Mouse (Mus musculus): Measurements from ENCODE around the gene Fgfr2. TPM values are rescaled to one million over a fixed set of nuclear protein-coding genes. Genes with fewer than 3 reads are reported as not detected.
"Not testable (repeated sequence)": the region's sequence is repeated elsewhere in the genome, so short reads cannot be mapped to it uniquely, and the experiment has no call there.

Fgfr2 gene
- polyA plus RNA-seq, 1 experiment from 2014 or later, result 93.4 TPM

DNA sequence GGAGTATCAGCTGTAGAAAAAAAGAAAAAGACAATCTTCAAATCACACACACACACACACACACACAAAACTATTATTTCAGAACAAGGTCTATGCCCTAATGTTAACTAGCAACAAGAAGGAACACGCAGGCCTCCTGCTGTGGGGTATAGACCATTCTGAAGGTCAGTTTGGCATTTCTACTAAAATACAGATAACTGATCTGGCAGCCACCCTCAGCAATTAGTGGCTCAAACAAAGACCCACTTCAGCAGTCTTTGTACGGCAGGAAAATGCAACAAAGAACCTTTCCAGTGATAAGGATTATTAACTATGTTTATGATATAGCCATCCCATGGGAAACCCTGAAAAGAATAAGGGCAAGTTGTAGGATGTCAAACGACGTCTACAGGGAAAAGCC, 2586.1 kb downstream of the Fgfr2 start:
- H3K27me3 ChIP-seq (ENCODE audit: control insufficient read depth, insufficient read depth, low read length), result no peaks in the 10 kb centered on the region
- peaks cover 19% of the 10 kb centered on the region for H3K36me3 ChIP-seq (ENCODE audit: control insufficient read depth, insufficient read depth, low read length)
- no peak for ATAC-seq (ENCODE audit: insufficient read depth, low FRiP score)
- 68% methylated on average over 4 of the region's 4 CpGs for whole genome bisulfite sequencing
- no peak overlapping the region for H3K4me2 ChIP-seq (ENCODE audit: low read depth, low read length)
- no peaks in the 10 kb centered on the region for H3K9me3 ChIP-seq (replicated peaks; ENCODE audit: control insufficient read depth, low read length)
- H3K4me1 ChIP-seq (ENCODE audit: control insufficient read depth, insufficient read depth, low read length), result no peaks in the 10 kb centered on the region
- H3K27ac ChIP-seq (ENCODE audit: low read length), result no peak overlapping the region
- no peak overlapping the region for H3K9ac ChIP-seq (ENCODE audit: low read length)
- no peak overlapping the region for H3K4me3 ChIP-seq (replicated peaks; ENCODE audit: low read length)

DNA sequence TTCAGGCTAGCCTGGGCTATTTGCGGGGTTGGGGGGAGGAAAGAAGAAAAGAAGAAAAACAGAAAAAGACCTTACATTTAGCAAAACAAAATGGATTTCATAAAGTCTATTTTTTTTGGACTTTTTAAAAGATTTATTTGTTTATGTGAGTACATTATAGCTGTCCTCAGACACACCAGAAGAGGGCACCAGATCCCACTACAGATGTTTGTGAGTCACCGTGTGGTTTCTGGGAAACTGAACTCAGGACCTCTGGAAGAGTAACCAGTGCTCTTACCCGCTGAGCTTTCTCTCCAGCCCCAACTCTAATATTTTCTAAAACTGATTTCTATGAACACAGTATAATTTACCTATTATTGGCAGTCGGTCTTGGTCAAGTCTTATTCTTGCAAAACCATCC, 2588.0 kb downstream of the Fgfr2 start:
- WGBS, result 84% methylated on average over 4 of the region's 4 CpGs
- peaks cover 28% of the 10 kb centered on the region for H3K36me3 ChIP-seq (ENCODE audit: control insufficient read depth, insufficient read depth, low read length)

DNA sequence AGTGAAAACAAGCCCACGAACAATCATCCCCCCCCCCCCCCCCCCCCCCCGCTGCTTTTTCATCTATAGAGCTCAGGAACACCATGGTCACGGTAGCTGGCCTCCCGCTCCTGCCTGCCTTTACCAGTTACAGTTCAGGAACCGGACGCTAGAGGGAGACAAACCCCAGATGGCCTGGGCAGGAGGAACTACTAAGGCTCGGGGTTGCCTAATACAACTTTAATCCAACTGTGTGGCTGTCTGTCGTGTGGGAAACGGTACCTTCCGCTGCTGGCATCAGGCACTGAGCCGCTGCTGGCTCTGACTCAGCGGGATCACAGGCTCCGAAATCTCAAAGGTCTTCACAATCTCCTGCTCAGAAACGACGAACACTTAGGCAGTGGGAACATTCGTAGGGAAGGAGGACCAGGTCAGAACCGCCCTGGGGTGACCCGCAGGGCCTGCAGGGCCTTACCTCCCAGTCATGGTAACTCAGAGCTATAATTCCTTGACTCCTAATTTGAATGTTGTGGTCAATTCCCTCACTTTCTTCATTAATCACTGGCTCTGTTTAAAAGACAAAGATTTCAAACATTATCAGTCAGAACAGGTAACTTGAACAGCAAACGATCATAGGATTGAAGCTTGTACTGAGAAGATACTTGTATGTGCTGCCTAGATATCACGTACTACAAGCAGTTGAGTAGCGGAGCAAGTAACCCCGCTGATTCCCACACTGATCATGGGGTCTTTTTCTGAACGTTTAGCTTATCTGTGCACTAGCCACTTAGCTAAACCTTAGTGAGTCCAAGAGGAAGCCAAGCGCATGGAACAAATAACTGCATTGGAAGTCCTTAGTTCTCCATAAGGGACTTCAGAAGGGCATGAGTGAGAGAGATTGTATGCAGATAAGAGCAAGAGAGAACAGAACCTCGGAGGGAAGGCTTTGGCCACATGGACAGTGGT, 2589.6 kb downstream of the Fgfr2 start:
- H3K36me3 ChIP-seq (ENCODE audit: control insufficient read depth, insufficient read depth, low read length), result peaks cover 21% of the 10 kb centered on the region
- no peaks in the 10 kb centered on the region for H3K9me3 ChIP-seq (replicated peaks; ENCODE audit: control insufficient read depth, low read length)
- H3K27me3 ChIP-seq (ENCODE audit: control insufficient read depth, insufficient read depth, low read length), result no peaks in the 10 kb centered on the region
- peak; percentile 85 for ATAC-seq (ENCODE audit: insufficient read depth, low FRiP score)
- 0 out of 2 replicates have a peak overlapping the region, but pooled peaks have one; percentile 46 for H3K27ac ChIP-seq (ENCODE audit: low read length)
- 47% methylated on average over 24 of the region's 25 CpGs for WGBS
- no peak overlapping the region for H3K9ac ChIP-seq (ENCODE audit: low read length)
- no peaks in the 10 kb centered on the region for H3K4me1 ChIP-seq (ENCODE audit: control insufficient read depth, insufficient read depth, low read length)
- H3K4me3 ChIP-seq (replicated peaks; ENCODE audit: low read length), result no peak overlapping the region
- H3K4me2 ChIP-seq (ENCODE audit: low read depth, low read length), result no peak overlapping the region

More for the DNA sequence above, 2588.0 kb downstream of the Fgfr2 start:
- ATAC-seq (ENCODE audit: insufficient read depth, low FRiP score), result no peak
- Histone ChIP-seq H3K4me3 (replicated peaks; ENCODE audit: low read length) (no peak overlapping the region), H3K9me3 (replicated peaks; ENCODE audit: control insufficient read depth, low read length) (no peaks in the 10 kb centered on the region), H3K4me2 (ENCODE audit: low read depth, low read length) (no peak overlapping the region), H3K4me1 (ENCODE audit: control insufficient read depth, insufficient read depth, low read length) (no peaks in the 10 kb centered on the region), H3K9ac (ENCODE audit: low read length) (no peak overlapping the region), H3K27me3 (ENCODE audit: control insufficient read depth, insufficient read depth, low read length) (no peaks in the 10 kb centered on the region), H3K27ac (ENCODE audit: low read length) (no peak overlapping the region)

DNA sequence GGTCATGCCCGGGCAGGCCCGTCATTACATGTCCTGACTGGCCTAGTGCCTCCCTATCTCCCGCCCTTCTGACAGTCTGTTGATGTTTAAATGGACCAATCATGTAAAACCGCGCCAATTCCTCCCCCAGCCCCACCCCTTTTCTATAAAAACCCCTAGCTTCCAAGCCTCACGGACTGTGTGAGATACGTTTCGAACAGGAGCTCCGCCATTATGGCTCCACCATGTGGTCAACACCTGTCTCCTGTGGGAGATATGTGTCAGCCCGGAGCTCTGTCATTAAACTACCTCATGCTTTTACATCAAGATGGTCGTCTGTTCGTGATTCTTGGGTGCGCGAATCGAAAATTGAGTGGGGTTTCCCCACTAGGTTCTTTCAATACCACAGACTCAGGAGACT, 2592.0 kb downstream of the Fgfr2 start:
- not testable (repeated sequence) for H3K4me2 ChIP-seq (ENCODE audit: low read depth, low read length); H3K27me3 ChIP-seq (ENCODE audit: control insufficient read depth, insufficient read depth, low read length); H3K9me3 ChIP-seq (replicated peaks; ENCODE audit: control insufficient read depth, low read length); ATAC-seq (ENCODE audit: insufficient read depth, low FRiP score); H3K27ac ChIP-seq (ENCODE audit: low read length); H3K4me1 ChIP-seq (ENCODE audit: control insufficient read depth, insufficient read depth, low read length); H3K9ac ChIP-seq (ENCODE audit: low read length); H3K4me3 ChIP-seq (replicated peaks; ENCODE audit: low read length)
- H3K36me3 ChIP-seq (ENCODE audit: control insufficient read depth, insufficient read depth, low read length), result peaks cover 21% of the 10 kb centered on the region
- WGBS, result 93% methylated on average over 14 of the region's 15 CpGs

DNA sequence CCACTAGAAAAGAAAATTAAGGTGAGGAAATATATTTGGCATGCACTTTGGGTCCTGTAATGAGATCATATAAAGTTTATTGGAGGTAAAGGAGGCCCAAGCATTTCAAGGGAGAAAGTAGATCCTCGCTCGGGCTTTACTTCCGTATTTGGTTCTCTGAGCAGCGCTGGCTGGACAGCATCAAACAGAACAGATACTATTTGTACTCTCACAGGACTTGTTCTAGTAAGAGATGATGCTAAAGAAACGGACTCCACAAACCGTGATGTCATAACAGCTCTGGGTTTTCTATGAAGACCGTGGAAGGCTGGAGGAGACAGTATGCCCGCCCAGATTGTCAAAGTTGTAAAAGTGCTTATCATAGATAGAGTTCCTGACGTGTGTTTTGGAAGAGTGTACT, 2595.8 kb downstream of the Fgfr2 start:
- Histone ChIP-seq H3K36me3 (ENCODE audit: control insufficient read depth, insufficient read depth, low read length) (peaks cover 12% of the 10 kb centered on the region; the same call in 1 of the 2 replicates), H3K27me3 (ENCODE audit: control insufficient read depth, insufficient read depth, low read length) (no peaks in the 10 kb centered on the region), H3K4me2 (ENCODE audit: low read depth, low read length) (no peak overlapping the region), H3K9me3 (replicated peaks; ENCODE audit: control insufficient read depth, low read length) (no peaks in the 10 kb centered on the region), H3K4me1 (ENCODE audit: control insufficient read depth, insufficient read depth, low read length) (no peaks in the 10 kb centered on the region), H3K27ac (ENCODE audit: low read length) (peak overlapping the region; percentile 48), H3K4me3 (replicated peaks; ENCODE audit: low read length) (no peak overlapping the region), H3K9ac (ENCODE audit: low read length) (no peak overlapping the region)
- WGBS, result 75% methylated on average over 9 of the region's 9 CpGs
- ATAC-seq (ENCODE audit: insufficient read depth, low FRiP score), result peak; percentile 72; the same call in 1 of the 2 replicates

DNA sequence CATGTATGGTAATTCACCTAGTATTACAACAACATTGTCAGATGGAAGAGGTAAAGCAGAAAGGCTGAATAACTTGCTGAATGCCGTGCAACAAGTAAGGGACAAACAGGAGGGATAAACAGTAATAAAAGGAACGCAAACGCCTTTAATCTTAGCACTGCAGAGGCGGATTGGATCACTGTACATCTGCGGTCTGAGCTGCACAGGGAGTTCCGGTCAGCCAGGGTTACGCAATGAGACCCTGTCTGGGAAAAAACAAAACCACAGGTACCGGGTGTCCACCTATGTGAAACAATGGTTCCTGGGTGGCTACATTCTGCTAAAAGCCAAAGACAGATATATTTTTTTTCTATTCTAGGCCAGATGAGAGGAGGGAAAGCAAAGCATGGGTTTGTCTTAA, 2599.7 kb downstream of the Fgfr2 start:
- no peak overlapping the region for H3K4me3 ChIP-seq (replicated peaks; ENCODE audit: low read length)
- no peaks in the 10 kb centered on the region for H3K27me3 ChIP-seq (ENCODE audit: control insufficient read depth, insufficient read depth, low read length)
- ATAC-seq (ENCODE audit: insufficient read depth, low FRiP score), result no peak
- H3K9ac ChIP-seq (ENCODE audit: low read length), result no peak overlapping the region
- no peak overlapping the region for H3K27ac ChIP-seq (ENCODE audit: low read length)
- H3K4me1 ChIP-seq (ENCODE audit: control insufficient read depth, insufficient read depth, low read length), result peaks cover 2% of the 10 kb centered on the region; the same call in 1 of the 2 replicates
- no peak overlapping the region for H3K4me2 ChIP-seq (ENCODE audit: low read depth, low read length)
- WGBS, result 85% methylated on average over 8 of the region's 8 CpGs
- H3K36me3 ChIP-seq (ENCODE audit: control insufficient read depth, insufficient read depth, low read length), result no peaks in the 10 kb centered on the region
- H3K9me3 ChIP-seq (replicated peaks; ENCODE audit: control insufficient read depth, low read length), result no peaks in the 10 kb centered on the region

DNA sequence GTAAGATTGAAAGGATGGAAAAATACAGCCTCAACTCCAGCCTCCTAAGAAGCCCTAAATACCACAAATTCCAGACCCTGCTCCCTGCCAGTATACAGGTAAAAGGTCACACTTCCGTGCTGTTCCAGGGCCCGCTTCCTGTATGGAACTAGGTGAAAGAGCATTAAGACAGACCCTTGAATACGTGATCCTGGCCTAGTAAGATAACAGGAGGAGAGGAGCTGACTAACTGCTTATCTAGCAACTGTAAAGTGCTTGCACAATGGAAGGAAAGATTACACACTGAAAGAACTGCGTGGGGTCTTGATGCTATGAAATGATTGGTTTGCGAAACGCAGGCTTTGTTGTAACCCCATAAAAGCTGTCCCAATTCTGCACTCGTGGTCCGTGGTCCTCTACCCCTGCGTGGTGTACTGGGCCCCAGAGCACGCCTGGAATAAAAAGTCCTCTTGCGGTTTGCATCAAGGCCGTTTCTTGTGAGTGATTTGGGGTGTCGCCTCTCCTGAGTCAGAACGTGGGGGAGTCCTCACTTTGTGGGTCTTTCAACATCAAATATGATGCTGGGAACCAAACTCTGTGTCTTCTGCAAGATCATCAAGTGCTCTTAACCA, 2602.2 kb downstream of the Fgfr2 start:
- Histone ChIP-seq H3K27me3 (ENCODE audit: control insufficient read depth, insufficient read depth, low read length) (no peaks in the 10 kb centered on the region), H3K9ac (ENCODE audit: low read length) (no peak overlapping the region; the same call in 1 of the 2 replicates), H3K4me2 (ENCODE audit: low read depth, low read length) (no peak overlapping the region), H3K4me3 (replicated peaks; ENCODE audit: low read length) (no peak overlapping the region), H3K36me3 (ENCODE audit: control insufficient read depth, insufficient read depth, low read length) (no peaks in the 10 kb centered on the region), H3K9me3 (replicated peaks; ENCODE audit: control insufficient read depth, low read length) (no peaks in the 10 kb centered on the region), H3K27ac (ENCODE audit: low read length) (no peak overlapping the region), H3K4me1 (ENCODE audit: control insufficient read depth, insufficient read depth, low read length) (peaks cover 10% of the 10 kb centered on the region)
- no peak for ATAC-seq (ENCODE audit: insufficient read depth, low FRiP score)
- WGBS, result 78% methylated on average over 14 of the region's 14 CpGs

DNA sequence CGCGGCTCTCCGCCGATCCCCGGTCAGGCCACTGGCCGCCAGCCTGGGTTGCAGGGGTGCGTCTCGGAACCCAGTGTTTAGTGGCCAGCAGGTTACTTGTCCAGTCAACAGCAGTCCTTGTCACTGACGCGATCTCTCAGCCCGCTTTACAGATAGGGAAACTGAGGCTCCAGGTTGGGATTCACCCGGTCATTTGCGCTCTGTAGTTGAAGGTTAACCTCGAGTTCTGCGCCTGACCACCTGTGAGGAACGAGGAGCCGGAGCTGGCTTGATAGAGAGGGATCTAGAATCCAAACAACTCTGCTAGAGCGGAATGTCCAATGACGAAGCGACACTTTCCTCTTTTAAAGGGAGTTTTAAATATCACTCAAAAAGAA, 2603.1 kb downstream of the Fgfr2 start, which contains the start of gene Ate1:
Ate1 (minus strand) TSS at position 321 of the 377 bp plus-strand sequence.
- Histone ChIP-seq H3K9ac (ENCODE audit: low read length) (peak within 1 kb of the TSS; percentile 97), H3K27ac (ENCODE audit: low read length) (peak within 1 kb of the TSS; percentile 97), H3K9me3 (replicated peaks; ENCODE audit: control insufficient read depth, low read length) (no peaks in the 10 kb centered on the region), H3K27me3 (ENCODE audit: control insufficient read depth, insufficient read depth, low read length) (no peaks in the 10 kb centered on the region), H3K4me1 (ENCODE audit: control insufficient read depth, insufficient read depth, low read length) (peaks cover 10% of the 10 kb centered on the region), H3K4me2 (ENCODE audit: low read depth, low read length) (peak within 1 kb of the TSS; percentile 89), H3K4me3 (replicated peaks; ENCODE audit: low read length) (peak within 1 kb of the TSS; percentile 97), H3K36me3 (ENCODE audit: control insufficient read depth, insufficient read depth, low read length) (no peaks in the 10 kb centered on the region)
- ATAC-seq (ENCODE audit: insufficient read depth, low FRiP score), result no peak
- WGBS, result 9% methylated on average over 20 of the region's 20 CpGs

All from stomach, embryonic 16.5 days (tissue).